Mouse (Mus musculus): ENCODE data around the gene Crybg3. TPM values are rescaled to one million over a fixed set of nuclear protein-coding genes. Genes with fewer than 3 reads are reported as not detected.

Crybg3 gene
- polyA plus RNA-seq, 1 experiment from 2014 or later: 7.3 TPM

- no peak for ATAC-seq (ENCODE audit: insufficient number of reproducible peaks, low FRiP score, low TSS enrichment, low read depth)
- no peak for DNase-seq (ENCODE audit: low spot score)
- Histone ChIP-seq H3K27ac (replicated peaks; ENCODE audit: low read depth, low read length) (no peak overlapping the region), H3K9me3 (ENCODE audit: control insufficient read depth, low read length) (no peaks in the 10 kb centered on the region), H3K9ac (ENCODE audit: low read length) (no peak overlapping the region), H3K36me3 (ENCODE audit: control insufficient read depth, insufficient read depth, low read length) (no peaks in the 10 kb centered on the region), H3K4me1 (ENCODE audit: control insufficient read depth, insufficient read depth, low read length) (no peaks in the 10 kb centered on the region), H3K4me3 (ENCODE audit: low read depth, low read length) (no peak overlapping the region), H3K4me2 (ENCODE audit: low read depth, severe bottlenecking) (no peak overlapping the region), H3K27me3 (ENCODE audit: control insufficient read depth, insufficient read depth, low read length) (no peaks in the 10 kb centered on the region)
- 87% methylated on average over 5 of the region's 5 CpGs for WGBS
Observed at GRCm38 (mm10) chr16:59551507-59551906, 49.3 kb downstream of the Crybg3 start.

- H3K27me3 ChIP-seq (ENCODE audit: control insufficient read depth, insufficient read depth, low read length): no peaks in the 10 kb centered on the region
- H3K36me3 ChIP-seq (ENCODE audit: control insufficient read depth, insufficient read depth, low read length): no peaks in the 10 kb centered on the region
- 93% methylated on average over 15 of the region's 15 CpGs for WGBS
- DNase-seq (ENCODE audit: low spot score) (no peak), ATAC-seq (ENCODE audit: insufficient number of reproducible peaks, low FRiP score, low TSS enrichment, low read depth) (0 out of 2 replicates have a peak, but pooled peaks have one; percentile 57)
- no peak overlapping the region for H3K27ac ChIP-seq (replicated peaks; ENCODE audit: low read depth, low read length)
- no peak overlapping the region for H3K4me2 ChIP-seq (ENCODE audit: low read depth, severe bottlenecking)
- no peaks in the 10 kb centered on the region for H3K4me1 ChIP-seq (ENCODE audit: control insufficient read depth, insufficient read depth, low read length)
- H3K9me3 ChIP-seq (ENCODE audit: control insufficient read depth, low read length): no peaks in the 10 kb centered on the region
- no peak overlapping the region for H3K9ac ChIP-seq (ENCODE audit: low read length)
- no peak overlapping the region for H3K4me3 ChIP-seq (ENCODE audit: low read depth, low read length)
Observed at GRCm38 (mm10) chr16:59549631-59550030, 51.1 kb downstream of the Crybg3 start.

- Histone ChIP-seq H3K4me3 (ENCODE audit: low read depth, low read length) (no peak overlapping the region), H3K36me3 (ENCODE audit: control insufficient read depth, insufficient read depth, low read length) (no peaks in the 10 kb centered on the region), H3K9ac (ENCODE audit: low read length) (no peak overlapping the region), H3K4me1 (ENCODE audit: control insufficient read depth, insufficient read depth, low read length) (no peaks in the 10 kb centered on the region), H3K27ac (replicated peaks; ENCODE audit: low read depth, low read length) (no peak overlapping the region), H3K9me3 (ENCODE audit: control insufficient read depth, low read length) (no peaks in the 10 kb centered on the region), H3K27me3 (ENCODE audit: control insufficient read depth, insufficient read depth, low read length) (no peaks in the 10 kb centered on the region), H3K4me2 (ENCODE audit: low read depth, severe bottlenecking) (no peak overlapping the region)
- WGBS: 92% methylated on average over 4 of the region's 4 CpGs
- ATAC-seq (ENCODE audit: insufficient number of reproducible peaks, low FRiP score, low TSS enrichment, low read depth): no peak
- no peak for DNase-seq (ENCODE audit: low spot score)
Observed at GRCm38 (mm10) chr16:59548582-59548947, 52.2 kb downstream of the Crybg3 start.

GRCm38 (mm10) chr16:59547887-59548581 lies 52.7 kb downstream of the Crybg3 start:
- Histone ChIP-seq H3K4me3 (ENCODE audit: low read depth, low read length) (no peak overlapping the region), H3K27me3 (ENCODE audit: control insufficient read depth, insufficient read depth, low read length) (no peaks in the 10 kb centered on the region), H3K4me1 (ENCODE audit: control insufficient read depth, insufficient read depth, low read length) (no peaks in the 10 kb centered on the region), H3K9ac (ENCODE audit: low read length) (no peak overlapping the region), H3K4me2 (ENCODE audit: low read depth, severe bottlenecking) (no peak overlapping the region), H3K27ac (replicated peaks; ENCODE audit: low read depth, low read length) (no peak overlapping the region), H3K9me3 (ENCODE audit: control insufficient read depth, low read length) (no peaks in the 10 kb centered on the region), H3K36me3 (ENCODE audit: control insufficient read depth, insufficient read depth, low read length) (no peaks in the 10 kb centered on the region)
- 79% methylated on average over 14 of the region's 14 CpGs for WGBS
- ATAC-seq (ENCODE audit: insufficient number of reproducible peaks, low FRiP score, low TSS enrichment, low read depth) (no peak), DNase-seq (ENCODE audit: low spot score) (no peak)

GRCm38 (mm10) chr16:59547466-59547865 lies 53.3 kb downstream of the Crybg3 start:
- Histone ChIP-seq H3K4me3 (ENCODE audit: low read depth, low read length) (no peak overlapping the region), H3K4me2 (ENCODE audit: low read depth, severe bottlenecking) (no peak overlapping the region), H3K36me3 (ENCODE audit: control insufficient read depth, insufficient read depth, low read length) (no peaks in the 10 kb centered on the region), H3K27me3 (ENCODE audit: control insufficient read depth, insufficient read depth, low read length) (no peaks in the 10 kb centered on the region), H3K27ac (replicated peaks; ENCODE audit: low read depth, low read length) (no peak overlapping the region), H3K9ac (ENCODE audit: low read length) (no peak overlapping the region), H3K9me3 (ENCODE audit: control insufficient read depth, low read length) (no peaks in the 10 kb centered on the region), H3K4me1 (ENCODE audit: control insufficient read depth, insufficient read depth, low read length) (no peaks in the 10 kb centered on the region)
- WGBS: 78% methylated on average over 4 of the region's 4 CpGs
- ATAC-seq (ENCODE audit: insufficient number of reproducible peaks, low FRiP score, low TSS enrichment, low read depth) (no peak), DNase-seq (ENCODE audit: low spot score) (no peak)

- no peak for DNase-seq (ENCODE audit: low spot score)
- Histone ChIP-seq H3K4me2 (ENCODE audit: low read depth, severe bottlenecking) (no peak overlapping the region), H3K9ac (ENCODE audit: low read length) (no peak overlapping the region), H3K4me1 (ENCODE audit: control insufficient read depth, insufficient read depth, low read length) (no peaks in the 10 kb centered on the region), H3K27me3 (ENCODE audit: control insufficient read depth, insufficient read depth, low read length) (no peaks in the 10 kb centered on the region), H3K9me3 (ENCODE audit: control insufficient read depth, low read length) (no peaks in the 10 kb centered on the region), H3K27ac (replicated peaks; ENCODE audit: low read depth, low read length) (no peak overlapping the region), H3K4me3 (ENCODE audit: low read depth, low read length) (no peak overlapping the region), H3K36me3 (ENCODE audit: control insufficient read depth, insufficient read depth, low read length) (no peaks in the 10 kb centered on the region)
- ATAC-seq (ENCODE audit: insufficient number of reproducible peaks, low FRiP score, low TSS enrichment, low read depth): no peak
- WGBS: 88% methylated on average over 2 of the region's 2 CpGs
Observed at GRCm38 (mm10) chr16:59545360-59545759, 55.4 kb downstream of the Crybg3 start.

- WGBS: 66% methylated on average over 4 of the region's 4 CpGs
- no peaks in the 10 kb centered on the region for H3K9me3 ChIP-seq (ENCODE audit: control insufficient read depth, low read length)
- no peaks in the 10 kb centered on the region for H3K4me1 ChIP-seq (ENCODE audit: control insufficient read depth, insufficient read depth, low read length)
- DNase-seq (ENCODE audit: low spot score) (no peak), ATAC-seq (ENCODE audit: insufficient number of reproducible peaks, low FRiP score, low TSS enrichment, low read depth) (no peak)
- H3K4me2 ChIP-seq (ENCODE audit: low read depth, severe bottlenecking): no peak overlapping the region
- H3K4me3 ChIP-seq (ENCODE audit: low read depth, low read length): no peak overlapping the region
- H3K36me3 ChIP-seq (ENCODE audit: control insufficient read depth, insufficient read depth, low read length): no peaks in the 10 kb centered on the region
- H3K9ac ChIP-seq (ENCODE audit: low read length): no peak overlapping the region
- no peaks in the 10 kb centered on the region for H3K27me3 ChIP-seq (ENCODE audit: control insufficient read depth, insufficient read depth, low read length)
- H3K27ac ChIP-seq (replicated peaks; ENCODE audit: low read depth, low read length): no peak overlapping the region
Observed at GRCm38 (mm10) chr16:59541382-59541781, 59.4 kb downstream of the Crybg3 start.

GRCm38 (mm10) chr16:59540944-59541343 lies 59.8 kb downstream of the Crybg3 start:
- Histone ChIP-seq H3K4me1 (ENCODE audit: control insufficient read depth, insufficient read depth, low read length) (no peaks in the 10 kb centered on the region), H3K4me3 (ENCODE audit: low read depth, low read length) (no peak overlapping the region), H3K36me3 (ENCODE audit: control insufficient read depth, insufficient read depth, low read length) (no peaks in the 10 kb centered on the region), H3K27ac (replicated peaks; ENCODE audit: low read depth, low read length) (no peak overlapping the region), H3K9ac (ENCODE audit: low read length) (no peak overlapping the region), H3K4me2 (ENCODE audit: low read depth, severe bottlenecking) (no peak overlapping the region), H3K9me3 (ENCODE audit: control insufficient read depth, low read length) (no peaks in the 10 kb centered on the region), H3K27me3 (ENCODE audit: control insufficient read depth, insufficient read depth, low read length) (no peaks in the 10 kb centered on the region)
- ATAC-seq (ENCODE audit: insufficient number of reproducible peaks, low FRiP score, low TSS enrichment, low read depth) (no peak), DNase-seq (ENCODE audit: low spot score) (no peak)
- 90% methylated on average over 3 of the region's 3 CpGs for WGBS

- Histone ChIP-seq H3K36me3 (ENCODE audit: control insufficient read depth, insufficient read depth, low read length) (no peaks in the 10 kb centered on the region), H3K4me2 (ENCODE audit: low read depth, severe bottlenecking) (no peak overlapping the region), H3K9me3 (ENCODE audit: control insufficient read depth, low read length) (no peaks in the 10 kb centered on the region), H3K27me3 (ENCODE audit: control insufficient read depth, insufficient read depth, low read length) (no peaks in the 10 kb centered on the region), H3K27ac (replicated peaks; ENCODE audit: low read depth, low read length) (no peak overlapping the region), H3K4me3 (ENCODE audit: low read depth, low read length) (no peak overlapping the region), H3K9ac (ENCODE audit: low read length) (no peak overlapping the region), H3K4me1 (ENCODE audit: control insufficient read depth, insufficient read depth, low read length) (no peaks in the 10 kb centered on the region)
- no peak for DNase-seq (ENCODE audit: low spot score)
- WGBS: 81% methylated on average over 5 of the region's 5 CpGs
- no peak for ATAC-seq (ENCODE audit: insufficient number of reproducible peaks, low FRiP score, low TSS enrichment, low read depth)
Observed at GRCm38 (mm10) chr16:59535673-59536072, 65.1 kb downstream of the Crybg3 start.

All from limb, embryonic 11.5 days (tissue).